In the genomic region with DNA sequence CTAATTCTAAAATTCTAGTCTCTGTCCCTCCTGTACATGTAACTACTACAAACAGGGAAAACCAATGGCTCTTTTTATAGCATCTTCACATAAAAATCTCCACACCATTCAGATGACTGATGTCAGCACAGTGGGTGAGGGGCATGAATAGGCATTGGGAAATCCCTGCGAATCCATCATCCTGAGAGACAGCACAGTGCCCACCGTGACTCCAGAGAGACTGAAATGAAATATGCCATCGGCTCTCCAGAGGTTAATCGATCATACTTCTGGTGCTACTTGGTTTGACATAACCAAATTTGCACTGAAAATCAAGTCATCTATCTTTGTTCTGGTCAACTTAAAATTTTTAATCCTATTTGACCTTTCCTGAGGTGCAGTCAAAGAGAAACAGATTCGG, we compare ENCODE assay signal across 21 mouse cellular contexts.
"Had no signal": no experiment of that assay in that cellular context is flagged by ENCODE, and none has a peak within 500 bp of the region (broad histone marks: within the 10 kb centered on the region; RNA-seq: fewer than 3 reads in every experiment).

No protein-coding gene starts in this region.

- DNase-seq: kidney, adult 2 months; kidney, postnatal 25 days; layer of hippocampus, adult 9-11 months; liver; lung, adult 18-20 months; lung, postnatal 10 days; lung, postnatal 36 days; midbrain, embryonic 14.5 days; thymus, adult 2 months; thymus, postnatal 14 days had no signal

- H3K27me3 ChIP-seq: limb, embryonic 13.5 days; liver, embryonic 12.5 days; liver, embryonic 15.5 days; lung, embryonic 15.5 days; megakaryocyte, embryonic 14.5 days; neural tube, embryonic 13.5 days had no signal

- H3K9me3 ChIP-seq: limb, embryonic 10.5 days; liver, embryonic 15.5 days; lung, embryonic 15.5 days; neural tube, embryonic 13.5 days had no signal

- H3K4me1 ChIP-seq: limb, embryonic 10.5 days; limb, embryonic 13.5 days; liver, embryonic 12.5 days; liver, embryonic 15.5 days; lung, embryonic 15.5 days; megakaryocyte, embryonic 14.5 days had no signal

- H3K4me3 ChIP-seq: layer of hippocampus, adult 2 months; limb, embryonic 10.5 days; limb, embryonic 13.5 days; liver, embryonic 12.5 days; liver, embryonic 15.5 days; lung, embryonic 15.5 days; megakaryocyte, embryonic 14.5 days; neural tube, embryonic 13.5 days had no signal

- H3K27ac ChIP-seq: kidney, postnatal 0 days; layer of hippocampus, adult 2 months; limb, embryonic 10.5 days; limb, embryonic 13.5 days; liver, embryonic 12.5 days; liver, embryonic 15.5 days; lung, embryonic 15.5 days; neural tube, embryonic 13.5 days; stomach, postnatal 0 days had no signal

- ATAC-seq: liver, embryonic 12.5 days had no signal

- H3K4me2 ChIP-seq: limb, embryonic 13.5 days; liver, embryonic 12.5 days; liver, embryonic 15.5 days; lung, embryonic 15.5 days; midbrain, embryonic 11.5 days; neural tube, embryonic 13.5 days had no signal

- H3K36me3 ChIP-seq: limb, embryonic 10.5 days; limb, embryonic 13.5 days; liver, embryonic 12.5 days; liver, embryonic 15.5 days; lung, embryonic 15.5 days; neural tube, embryonic 13.5 days had no signal

- H3K9ac ChIP-seq: limb, embryonic 13.5 days; liver, embryonic 12.5 days; liver, embryonic 15.5 days; lung, embryonic 15.5 days; neural tube, embryonic 13.5 days had no signal
